Mouse (Mus musculus) ES-E14 (cell line): ENCODE data around the gene Ankrd39.

Experiments
- CHD2 ChIP-seq: IDR thresholded peaks from 2 replicates; pipeline ENCODE4 v1.6.1; 2014; ENCODE audit warnings: mild to moderate bottlenecking, low read depth, low read length, inconsistent platforms
- HCFC1 ChIP-seq: IDR thresholded peaks from 2 replicates; pipeline ENCODE4 v1.6.1; 2012; ENCODE audit warnings: low read length, inconsistent platforms, borderline replicate concordance; ENCODE audit not compliant: insufficient read depth
- MAFK ChIP-seq: IDR thresholded peaks from 2 replicates; pipeline ENCODE4 v1.6.1; 2014; ENCODE audit warnings: mild to moderate bottlenecking, low read depth, low read length, inconsistent platforms; ENCODE audit not compliant: insufficient read depth
- ZNF384 ChIP-seq: IDR thresholded peaks from 2 replicates; pipeline ENCODE4 v1.6.1; 2012; ENCODE audit warnings: low read depth, low read length, inconsistent platforms

- no peak for TF ChIP-seq HCFC1
- TF ChIP-seq MAFK, result no peak
- no peak for TF ChIP-seq CHD2
- TF ChIP-seq ZNF384, result no peak
Observed at GRCm38 (mm10) chr1:36545382-36545781, 1.9 kb downstream of the Ankrd39 start.
